Mouse (Mus musculus) kidney, embryonic 16.5 days (tissue): ENCODE data around the gene F12. TPM values are rescaled to one million over a fixed set of nuclear protein-coding genes. Genes with fewer than 3 reads are reported as not detected.

Experiments used
- ATAC-seq: fragments of 200-750 bp; cut with Nextera tagmentation; 2 replicates; pipeline ENCODE4 v1.8.0; 2017; ENCODE audit warnings: moderate TSS enrichment; ENCODE audit not compliant: low FRiP score, low TSS enrichment
- H3K27ac ChIP-seq: fragments of 300-500 bp; sonication (generic); 2 replicates; pipeline ENCODE4 v1.5.1; 2014; ENCODE audit warnings: low read length
- H3K27me3 ChIP-seq: fragments of 300-500 bp; sonication (generic); 2 replicates; pipeline ENCODE4 v1.6.1; 2014; ENCODE audit warnings: low read length, control low read depth, mixed read lengths; ENCODE audit not compliant: insufficient read depth
- H3K36me3 ChIP-seq: fragments of 300-500 bp; sonication (generic); 2 replicates; pipeline ENCODE4 v1.6.1; 2014; ENCODE audit warnings: low read length, control low read depth, mixed read lengths; ENCODE audit not compliant: insufficient read depth
- H3K4me1 ChIP-seq: fragments of 300-500 bp; sonication (generic); 2 replicates; pipeline ENCODE4 v1.6.1; 2014; ENCODE audit warnings: low read length, control low read depth, mixed read lengths; ENCODE audit not compliant: insufficient read depth
- H3K4me2 ChIP-seq: fragments of 300-500 bp; sonication (generic); replicated peaks from 2 replicates; pipeline ENCODE4 v1.6.1; 2014; ENCODE audit warnings: low read depth, low read length
- H3K4me3 ChIP-seq: fragments of 300-500 bp; sonication (generic); 2 replicates; pipeline ENCODE4 v1.5.1; 2014; ENCODE audit warnings: mild to moderate bottlenecking, low read length
- H3K9ac ChIP-seq: fragments of 300-500 bp; sonication (generic); replicated peaks from 2 replicates; pipeline ENCODE4 v1.6.1; 2014; ENCODE audit warnings: low read length
- H3K9me3 ChIP-seq: fragments of 300-500 bp; sonication (generic); 2 replicates; pipeline ENCODE4 v1.6.1; 2016; ENCODE audit warnings: low read length, control low read depth
- WGBS: fragments of 180-500 bp; shearing (Covaris S2); extraction: QIAGEN DNeasy Blood & Tissue Kit; methylation state at CpG from one replicate; pipeline ENCODE4 v1.1.7; 2014; 5-methylcytosine and 5-hydroxymethylcytosine counted together
- polyA plus RNA-seq: library from polyadenylated mRNA; unstranded; fragments of >200 nt; fragmentation: Nextera tagmentation; extraction: Ambion mirVana; gene quantifications from 2 replicates; pipeline ENCODE4 v1.2.1, GENCODE M21; 2015

Gene F12
- polyA plus RNA-seq, 1 experiment from 2014 or later, result 0.79 TPM

GRCm38 (mm10) chr13:55403935-55404852 is 22.4 kb downstream of the F12 start:
- Histone ChIP-seq H3K27ac (no peak overlapping the region), H3K27me3 (no peaks in the 10 kb centered on the region; the same call in 1 of the 2 replicates), H3K4me1 (0 out of 2 replicates have a peak, but pooled peaks cover 3% of the 10 kb centered on the region), H3K9ac (no peak overlapping the region), H3K4me3 (no peak overlapping the region), H3K9me3 (no peaks in the 10 kb centered on the region), H3K4me2 (peak overlapping the region; percentile 5; the same call in 1 of the 2 replicates), H3K36me3 (no peaks in the 10 kb centered on the region)
- WGBS, result 67% methylated on average over 15 of the region's 15 CpGs
- no peak for ATAC-seq

- 53% methylated on average over 7 of the region's 7 CpGs for WGBS
- H3K9ac ChIP-seq, result peak overlapping the region; percentile 46; the same call in 1 of the 2 replicates
- no peak overlapping the region for H3K4me3 ChIP-seq
Measured at GRCm38 (mm10) chr13:55403266-55403665, 23.3 kb downstream of the F12 start.

GRCm38 (mm10) chr13:55400039-55400346 is 26.6 kb downstream of the F12 start:
- WGBS, result 67% methylated on average over 1 of the region's 1 CpGs
- no peaks in the 10 kb centered on the region for H3K4me1 ChIP-seq
- no peaks in the 10 kb centered on the region for H3K36me3 ChIP-seq
- ATAC-seq, result no peak
- peak overlapping the region; percentile 31 for H3K9ac ChIP-seq
- no peaks in the 10 kb centered on the region; the same call in 1 of the 2 replicates for H3K27me3 ChIP-seq
- no peaks in the 10 kb centered on the region for H3K9me3 ChIP-seq
- H3K27ac ChIP-seq, result no peak overlapping the region
- peak overlapping the region; percentile 26 for H3K4me3 ChIP-seq
- H3K4me2 ChIP-seq, result 0 out of 2 replicates have a peak overlapping the region, but pooled peaks have one; percentile 7

More at GRCm38 (mm10) chr13:55403266-55403665, 23.3 kb downstream of the F12 start:
- no peak overlapping the region for H3K27ac ChIP-seq
- no peak for ATAC-seq
- 0 out of 2 replicates have a peak, but pooled peaks cover 3% of the 10 kb centered on the region for H3K4me1 ChIP-seq
- no peaks in the 10 kb centered on the region; the same call in 1 of the 2 replicates for H3K27me3 ChIP-seq
- H3K9me3 ChIP-seq, result no peaks in the 10 kb centered on the region
- peak overlapping the region; percentile 5; the same call in 1 of the 2 replicates for H3K4me2 ChIP-seq
- no peaks in the 10 kb centered on the region for H3K36me3 ChIP-seq

GRCm38 (mm10) chr13:55399300-55400038 is 27.1 kb downstream of the F12 start:
- Histone ChIP-seq H3K4me2 (no peak overlapping the region), H3K9me3 (no peaks in the 10 kb centered on the region), H3K9ac (peak overlapping the region; percentile 31), H3K27me3 (no peaks in the 10 kb centered on the region; the same call in 1 of the 2 replicates), H3K27ac (no peak overlapping the region), H3K4me1 (no peaks in the 10 kb centered on the region), H3K36me3 (no peaks in the 10 kb centered on the region), H3K4me3 (peak overlapping the region; percentile 26)
- WGBS, result 55% methylated on average over 5 of the region's 5 CpGs
- ATAC-seq, result peak; percentile 73

GRCm38 (mm10) chr13:55398088-55398487 is 28.5 kb downstream of the F12 start, which contains the start of gene Slc34a1:
Gene Slc34a1 (plus strand): TSS chr13:55398187.
- Histone ChIP-seq H3K4me2 (no peak within 1 kb of the TSS), H3K4me1 (no peaks in the 10 kb centered on the region), H3K4me3 (no peak within 1 kb of the TSS), H3K36me3 (no peaks in the 10 kb centered on the region), H3K27ac (no peak within 1 kb of the TSS), H3K9ac (no peak within 1 kb of the TSS), H3K27me3 (no peaks in the 10 kb centered on the region; the same call in 1 of the 2 replicates), H3K9me3 (no peaks in the 10 kb centered on the region)
- no peak for ATAC-seq
- 72% methylated on average over 1 of the region's 1 CpGs for WGBS

- Histone ChIP-seq H3K4me3 (no peak overlapping the region), H3K9me3 (no peaks in the 10 kb centered on the region)
- 73% methylated on average over 4 of the region's 4 CpGs for WGBS
Measured at GRCm38 (mm10) chr13:55392933-55393332, 33.7 kb downstream of the F12 start.

GRCm38 (mm10) chr13:55391626-55392029 is 35.0 kb downstream of the F12 start:
- no peaks in the 10 kb centered on the region for H3K36me3 ChIP-seq
- no peaks in the 10 kb centered on the region for H3K4me1 ChIP-seq
- peak overlapping the region; percentile 73; the same call in 1 of the 2 replicates for H3K27ac ChIP-seq
- 78% methylated on average over 1 of the region's 1 CpGs for WGBS
- ATAC-seq, result peak; percentile 90
- H3K9ac ChIP-seq, result no peak overlapping the region
- H3K9me3 ChIP-seq, result no peaks in the 10 kb centered on the region
- H3K4me2 ChIP-seq, result no peak overlapping the region
- H3K4me3 ChIP-seq, result no peak overlapping the region
- H3K27me3 ChIP-seq, result no peaks in the 10 kb centered on the region

More at GRCm38 (mm10) chr13:55392933-55393332, 33.7 kb downstream of the F12 start:
- Histone ChIP-seq H3K4me1 (no peaks in the 10 kb centered on the region), H3K27ac (no peak overlapping the region), H3K27me3 (no peaks in the 10 kb centered on the region), H3K36me3 (no peaks in the 10 kb centered on the region), H3K4me2 (no peak overlapping the region), H3K9ac (no peak overlapping the region)
- ATAC-seq, result no peak

GRCm38 (mm10) chr13:55390644-55391043 is 35.9 kb downstream of the F12 start:
- no peaks in the 10 kb centered on the region for H3K9me3 ChIP-seq
- H3K27me3 ChIP-seq, result no peaks in the 10 kb centered on the region
- H3K4me1 ChIP-seq, result no peaks in the 10 kb centered on the region
- no peak overlapping the region for H3K4me3 ChIP-seq
- H3K36me3 ChIP-seq, result no peaks in the 10 kb centered on the region
- H3K4me2 ChIP-seq, result no peak overlapping the region
- 79% methylated on average over 3 of the region's 3 CpGs for WGBS
- H3K9ac ChIP-seq, result no peak overlapping the region
- ATAC-seq, result peak; percentile 91
- H3K27ac ChIP-seq, result peak overlapping the region; percentile 73

GRCm38 (mm10) chr13:55381790-55382189 is 44.8 kb downstream of the F12 start:
- no peak overlapping the region for H3K27ac ChIP-seq
- H3K4me1 ChIP-seq, result no peaks in the 10 kb centered on the region
- H3K9me3 ChIP-seq, result no peaks in the 10 kb centered on the region
- no peak overlapping the region for H3K9ac ChIP-seq
- ATAC-seq, result no peak
- H3K36me3 ChIP-seq, result no peaks in the 10 kb centered on the region
- H3K27me3 ChIP-seq, result peaks cover 35% of the 10 kb centered on the region
- WGBS, result 79% methylated on average over 4 of the region's 4 CpGs
- H3K4me2 ChIP-seq, result no peak overlapping the region
- H3K4me3 ChIP-seq, result no peak overlapping the region
